Mouse (Mus musculus): ENCODE data around the gene Tm4sf20. TPM values are rescaled to one million over a fixed set of nuclear protein-coding genes. Genes with fewer than 3 reads are reported as not detected.

Tm4sf20 gene
- polyA plus RNA-seq, 1 experiment from 2014 or later = not detected

- no peak for ATAC-seq (ENCODE audit: insufficient number of reproducible peaks, insufficient read depth, low FRiP score, low TSS enrichment)
- Histone ChIP-seq H3K36me3 (no peaks in the 10 kb centered on the region), H3K4me2 (replicated peaks) (no peak overlapping the region), H3K9ac (no peak overlapping the region), H3K27me3 (no peaks in the 10 kb centered on the region), H3K27ac (no peak overlapping the region), H3K4me1 (no peaks in the 10 kb centered on the region), H3K9me3 (no peaks in the 10 kb centered on the region), H3K4me3 (no peak overlapping the region)
- 73% methylated on average over 18 of the region's 18 CpGs for WGBS
Measured at GRCm38 (mm10) chr1:82795702-82796443, 27.6 kb upstream of the Tm4sf20 start.

DNA sequence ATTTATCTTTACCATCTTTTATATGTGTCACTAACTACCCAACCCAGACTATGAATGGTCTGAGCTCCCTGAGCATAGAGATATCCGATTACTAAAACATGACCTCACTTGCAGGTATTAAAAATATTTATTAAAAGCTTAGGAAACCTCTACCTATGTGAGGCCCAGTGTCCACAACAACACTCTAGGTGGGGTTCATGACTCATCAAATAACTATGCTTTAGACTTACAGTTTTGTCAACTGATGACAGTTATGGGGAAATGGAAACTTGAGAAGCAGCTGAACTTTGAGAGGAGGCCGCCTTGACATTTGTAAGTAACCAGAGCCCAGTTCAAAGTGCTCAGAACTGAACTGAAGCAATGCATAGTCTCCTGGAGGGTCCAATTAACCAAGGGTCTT is 26.9 kb upstream of the Tm4sf20 start:
- Histone ChIP-seq H3K4me1 (no peaks in the 10 kb centered on the region), H3K27me3 (no peaks in the 10 kb centered on the region), H3K9ac (no peak overlapping the region), H3K36me3 (no peaks in the 10 kb centered on the region), H3K4me2 (replicated peaks) (no peak overlapping the region), H3K9me3 (no peaks in the 10 kb centered on the region), H3K4me3 (no peak overlapping the region), H3K27ac (no peak overlapping the region)
- ATAC-seq (ENCODE audit: insufficient number of reproducible peaks, insufficient read depth, low FRiP score, low TSS enrichment) = no peak
- 69% methylated on average over 2 of the region's 2 CpGs for WGBS

- Histone ChIP-seq H3K27me3 (no peaks in the 10 kb centered on the region), H3K4me1 (no peaks in the 10 kb centered on the region), H3K27ac (no peak overlapping the region), H3K4me2 (replicated peaks) (no peak overlapping the region), H3K9me3 (no peaks in the 10 kb centered on the region), H3K36me3 (no peaks in the 10 kb centered on the region), H3K4me3 (no peak overlapping the region), H3K9ac (no peak overlapping the region)
- no peak for ATAC-seq (ENCODE audit: insufficient number of reproducible peaks, insufficient read depth, low FRiP score, low TSS enrichment)
- WGBS = 49% methylated on average over 4 of the region's 4 CpGs
Measured at GRCm38 (mm10) chr1:82793986-82794385, 25.7 kb upstream of the Tm4sf20 start.

- Histone ChIP-seq H3K9me3 (no peaks in the 10 kb centered on the region), H3K27me3 (no peaks in the 10 kb centered on the region), H3K4me1 (no peaks in the 10 kb centered on the region), H3K36me3 (no peaks in the 10 kb centered on the region), H3K9ac (no peak overlapping the region), H3K4me2 (replicated peaks) (no peak overlapping the region), H3K27ac (no peak overlapping the region), H3K4me3 (no peak overlapping the region)
- WGBS = 92% methylated on average over 3 of the region's 3 CpGs
- no peak for ATAC-seq (ENCODE audit: insufficient number of reproducible peaks, insufficient read depth, low FRiP score, low TSS enrichment)
Measured at GRCm38 (mm10) chr1:82793110-82793509, 24.8 kb upstream of the Tm4sf20 start.

DNA sequence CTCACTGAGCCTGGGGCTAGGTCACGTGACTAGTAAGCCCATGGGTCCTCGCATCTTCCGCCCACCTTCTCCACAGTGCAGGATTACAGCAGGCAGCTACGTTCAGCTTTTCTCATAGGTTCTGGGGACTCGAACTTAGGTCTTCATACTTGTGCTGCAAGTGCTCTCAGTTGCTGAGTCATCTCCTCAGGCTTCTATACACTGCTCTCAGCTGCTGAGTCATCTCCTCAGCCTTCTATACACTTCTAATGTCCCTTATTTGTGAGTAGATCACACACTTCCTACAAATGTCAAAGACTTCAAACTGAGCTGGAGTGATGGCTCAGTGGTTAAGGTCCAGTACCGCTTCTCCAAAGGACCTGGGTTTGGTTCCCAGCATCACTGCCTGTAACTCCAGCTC is 24.0 kb upstream of the Tm4sf20 start:
- no peaks in the 10 kb centered on the region for H3K27me3 ChIP-seq
- WGBS = 90% methylated on average over 6 of the region's 6 CpGs
- no peak for ATAC-seq (ENCODE audit: insufficient number of reproducible peaks, insufficient read depth, low FRiP score, low TSS enrichment)
- H3K9me3 ChIP-seq = no peaks in the 10 kb centered on the region
- H3K9ac ChIP-seq = no peak overlapping the region
- H3K4me3 ChIP-seq = no peak overlapping the region
- H3K4me2 ChIP-seq (replicated peaks) = no peak overlapping the region
- no peaks in the 10 kb centered on the region for H3K36me3 ChIP-seq
- H3K27ac ChIP-seq = no peak overlapping the region
- H3K4me1 ChIP-seq = no peaks in the 10 kb centered on the region

DNA sequence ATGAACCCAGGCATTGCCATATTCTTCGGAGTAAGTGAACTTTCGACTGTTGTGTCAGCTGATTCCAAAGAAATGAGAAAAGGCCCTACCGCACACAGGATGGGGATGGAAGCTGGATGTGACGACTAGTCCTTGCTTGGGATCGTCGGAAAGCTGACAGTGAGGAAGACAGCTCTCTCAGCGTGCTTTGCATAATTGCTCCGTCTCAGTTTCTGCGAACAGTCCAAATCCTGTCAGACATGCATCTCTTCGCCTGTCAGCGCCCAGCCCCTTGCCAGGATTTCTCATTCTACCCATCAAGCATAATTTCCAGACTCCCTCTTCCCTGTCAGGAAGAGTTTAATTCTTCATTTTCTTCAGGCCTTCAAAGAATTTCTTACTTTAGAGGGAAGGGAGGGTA is 22.8 kb upstream of the Tm4sf20 start:
- no peaks in the 10 kb centered on the region for H3K9me3 ChIP-seq
- H3K4me1 ChIP-seq = no peaks in the 10 kb centered on the region
- no peak overlapping the region for H3K4me3 ChIP-seq
- no peak overlapping the region for H3K9ac ChIP-seq
- H3K36me3 ChIP-seq = no peaks in the 10 kb centered on the region
- no peak overlapping the region for H3K27ac ChIP-seq
- H3K27me3 ChIP-seq = no peaks in the 10 kb centered on the region
- no peak overlapping the region for H3K4me2 ChIP-seq (replicated peaks)
- WGBS = 78% methylated on average over 11 of the region's 11 CpGs
- no peak for ATAC-seq (ENCODE audit: insufficient number of reproducible peaks, insufficient read depth, low FRiP score, low TSS enrichment)

GRCm38 (mm10) chr1:82788070-82788469 is 19.8 kb upstream of the Tm4sf20 start:
- Histone ChIP-seq H3K4me3 (no peak overlapping the region), H3K27me3 (no peaks in the 10 kb centered on the region), H3K9ac (no peak overlapping the region), H3K4me2 (replicated peaks) (no peak overlapping the region), H3K36me3 (no peaks in the 10 kb centered on the region), H3K4me1 (no peaks in the 10 kb centered on the region), H3K27ac (no peak overlapping the region), H3K9me3 (no peaks in the 10 kb centered on the region)
- 30% methylated on average over 7 of the region's 7 CpGs for WGBS
- ATAC-seq (ENCODE audit: insufficient number of reproducible peaks, insufficient read depth, low FRiP score, low TSS enrichment) = no peak

- Histone ChIP-seq H3K27ac (no peak overlapping the region), H3K4me1 (no peaks in the 10 kb centered on the region), H3K4me3 (no peak overlapping the region), H3K9me3 (no peaks in the 10 kb centered on the region), H3K9ac (no peak overlapping the region), H3K27me3 (no peaks in the 10 kb centered on the region), H3K36me3 (no peaks in the 10 kb centered on the region), H3K4me2 (replicated peaks) (no peak overlapping the region)
- ATAC-seq (ENCODE audit: insufficient number of reproducible peaks, insufficient read depth, low FRiP score, low TSS enrichment) = peak; percentile 84
- WGBS = 5% methylated on average over 2 of the region's 2 CpGs
Measured at GRCm38 (mm10) chr1:82787414-82787813, 19.2 kb upstream of the Tm4sf20 start.

- no peak overlapping the region for H3K4me3 ChIP-seq
- H3K4me1 ChIP-seq = no peaks in the 10 kb centered on the region
- H3K27ac ChIP-seq = no peak overlapping the region
- H3K9me3 ChIP-seq = no peaks in the 10 kb centered on the region
- no peak overlapping the region for H3K4me2 ChIP-seq (replicated peaks)
- no peak overlapping the region for H3K9ac ChIP-seq
- 69% methylated on average over 6 of the region's 6 CpGs for WGBS
- no peak for ATAC-seq (ENCODE audit: insufficient number of reproducible peaks, insufficient read depth, low FRiP score, low TSS enrichment)
- H3K27me3 ChIP-seq = no peaks in the 10 kb centered on the region
- no peaks in the 10 kb centered on the region for H3K36me3 ChIP-seq
Measured at GRCm38 (mm10) chr1:82785546-82785945, 17.3 kb upstream of the Tm4sf20 start.

DNA sequence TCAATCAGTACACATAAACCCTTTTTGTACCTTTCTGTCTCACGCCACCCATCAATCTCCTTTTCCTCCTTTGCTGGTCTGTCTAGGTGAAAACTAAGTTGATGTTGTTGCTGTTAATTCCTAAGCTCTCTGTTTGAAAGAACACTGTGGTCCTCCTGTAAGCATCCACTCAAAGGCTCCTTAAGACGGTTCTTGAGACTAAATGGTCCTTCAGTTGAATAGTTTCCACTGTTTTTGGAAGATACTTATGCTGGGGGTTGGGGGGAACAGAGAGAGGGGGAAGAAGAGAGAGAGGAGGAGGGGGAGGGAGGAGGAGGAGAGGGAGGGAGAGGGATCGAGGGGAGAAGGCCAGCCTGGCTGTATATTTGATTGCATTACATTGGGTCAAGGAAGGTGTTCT is 15.3 kb upstream of the Tm4sf20 start:
- no peaks in the 10 kb centered on the region for H3K27me3 ChIP-seq
- no peak overlapping the region for H3K4me3 ChIP-seq
- no peak overlapping the region for H3K9ac ChIP-seq
- H3K9me3 ChIP-seq = no peaks in the 10 kb centered on the region
- H3K27ac ChIP-seq = no peak overlapping the region
- no peaks in the 10 kb centered on the region for H3K36me3 ChIP-seq
- WGBS = 74% methylated on average over 3 of the region's 3 CpGs
- no peak overlapping the region for H3K4me2 ChIP-seq (replicated peaks)
- no peaks in the 10 kb centered on the region for H3K4me1 ChIP-seq
- ATAC-seq (ENCODE audit: insufficient number of reproducible peaks, insufficient read depth, low FRiP score, low TSS enrichment) = no peak

- Histone ChIP-seq H3K9me3 (no peaks in the 10 kb centered on the region), H3K4me3 (no peak overlapping the region), H3K9ac (no peak overlapping the region), H3K27ac (no peak overlapping the region), H3K36me3 (no peaks in the 10 kb centered on the region), H3K4me1 (no peaks in the 10 kb centered on the region), H3K27me3 (no peaks in the 10 kb centered on the region), H3K4me2 (replicated peaks) (no peak overlapping the region)
- 88% methylated on average over 6 of the region's 6 CpGs for WGBS
- no peak for ATAC-seq (ENCODE audit: insufficient number of reproducible peaks, insufficient read depth, low FRiP score, low TSS enrichment)
Measured at GRCm38 (mm10) chr1:82779388-82779966, 11.2 kb upstream of the Tm4sf20 start.

- 91% methylated on average over 4 of the region's 4 CpGs for WGBS
- H3K4me3 ChIP-seq = no peak overlapping the region
- H3K27me3 ChIP-seq = no peaks in the 10 kb centered on the region
- H3K4me2 ChIP-seq (replicated peaks) = no peak overlapping the region
- no peaks in the 10 kb centered on the region for H3K9me3 ChIP-seq
- H3K36me3 ChIP-seq = no peaks in the 10 kb centered on the region
- H3K4me1 ChIP-seq = no peaks in the 10 kb centered on the region
- no peak overlapping the region for H3K27ac ChIP-seq
- no peak for ATAC-seq (ENCODE audit: insufficient number of reproducible peaks, insufficient read depth, low FRiP score, low TSS enrichment)
- H3K9ac ChIP-seq = no peak overlapping the region
Measured at GRCm38 (mm10) chr1:82775293-82775692, 7.0 kb upstream of the Tm4sf20 start.

Measured in embryonic facial prominence, embryonic 12.5 days (tissue).